Mouse (Mus musculus) bone marrow, adult 2 months (tissue): ENCODE measurements around the gene Cts3. TPM values are rescaled to one million over a fixed set of nuclear protein-coding genes. Genes with fewer than 3 reads are reported as not detected.
"Not testable (repeated sequence)": the region's sequence is repeated elsewhere in the genome, so short reads cannot be mapped to it uniquely, and the experiment has no call there.

Experiments
- H3K27ac ChIP-seq: fragments of 200-500 bp; 2 replicates; pipeline ENCODE4 v1.5.1; 2012; ENCODE audit warnings: low read depth, mild to moderate bottlenecking, control low read depth, inconsistent platforms, low read length; ENCODE audit not compliant: control insufficient read depth, poor library complexity, insufficient read depth
- H3K4me1 ChIP-seq: fragments of 200-500 bp; 2 replicates; pipeline ENCODE4 v1.6.1; 2011; ENCODE audit warnings: low read length; ENCODE audit not compliant: control insufficient read depth, insufficient read depth
- H3K4me3 ChIP-seq: fragments of 200-500 bp; replicated peaks from 2 replicates; pipeline ENCODE3; 2011; ENCODE audit warnings: mild to moderate bottlenecking, low read depth, low read length, control low read depth; ENCODE audit not compliant: control insufficient read depth
- CTCF ChIP-seq: fragments of 200-500 bp; IDR thresholded peaks from 2 replicates; pipeline ENCODE4 v1.5.1; 2011; ENCODE audit warnings: low read length, control low read depth; ENCODE audit not compliant: control insufficient read depth, insufficient read depth
- POLR2A ChIP-seq: fragments of 200-500 bp; IDR thresholded peaks from 2 replicates; pipeline ENCODE4 v1.6.1; 2011; ENCODE audit warnings: low read depth, mild to moderate bottlenecking, control low read depth, low read length, borderline replicate concordance; ENCODE audit not compliant: control insufficient read depth
- WGBS: fragments of 180-500 bp; shearing (Covaris S2); methylation state at CpG from one replicate; pipeline ENCODE4 v1.1.7; 2018; 5-methylcytosine and 5-hydroxymethylcytosine counted together
- polyA plus RNA-seq: library from polyadenylated mRNA; stranded (reverse); fragments of >200 nt; gene quantifications from 2 replicates; pipeline ENCODE4 v1.2.4, GENCODE M21; 2011; ENCODE audit warnings: low replicate concordance; ENCODE audit not compliant: missing spikeins, insufficient read depth, insufficient read length

Cts3 gene
- polyA plus RNA-seq, result not detected in 2 replicates

DNA sequence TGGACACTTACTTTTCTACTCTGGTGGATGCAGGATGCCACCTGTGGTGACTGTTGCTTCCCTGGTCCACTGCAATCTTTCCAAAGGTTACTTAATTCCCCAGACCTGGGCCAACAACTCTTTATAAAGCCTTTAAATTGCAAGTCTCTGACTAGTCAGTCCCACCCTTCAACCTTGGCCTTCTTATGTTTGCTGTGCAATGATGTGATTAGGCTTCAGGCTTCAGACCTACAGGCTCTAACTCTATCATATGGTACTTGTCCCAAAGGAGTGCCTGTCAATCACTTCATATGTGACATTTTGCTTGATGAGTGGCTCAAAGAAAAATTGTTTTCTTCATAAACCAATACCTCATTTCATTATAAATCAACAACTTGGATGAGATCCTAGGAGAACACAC, at the start of gene Cts3:
Cts3 (minus strand) TSS at position 101 of the 400 bp plus-strand sequence.
- no peak within 1 kb of the TSS for H3K4me3 ChIP-seq
- H3K27ac ChIP-seq, result no peak within 1 kb of the TSS
- no peaks in the 10 kb centered on the region for H3K4me1 ChIP-seq
- TF ChIP-seq CTCF (no peak), POLR2A (no peak)

- not testable (repeated sequence) for H3K27ac ChIP-seq, H3K4me3 ChIP-seq, H3K4me1 ChIP-seq
- 36% methylated on average over 1 of the region's 1 CpGs for WGBS
These were observed 1.9 kb downstream of the Cts3 start, which contains the start of gene Gm49352 for GRCm38 (mm10) chr13:61568074-61568473. Gene Gm49352, minus strand, starts transcription at chr13:61568174.

GRCm38 (mm10) chr13:61541631-61542030, 28.3 kb downstream of the Cts3 start, which contains the start of gene Ctsm:
Gene Ctsm, minus strand, starts transcription at chr13:61541839.
- Histone ChIP-seq H3K4me3 (no peak within 1 kb of the TSS), H3K27ac (no peak within 1 kb of the TSS), H3K4me1 (no peaks in the 10 kb centered on the region)
- WGBS, result 61% methylated on average over 4 of the region's 4 CpGs
- TF ChIP-seq CTCF, result no peak
- no peak for TF ChIP-seq POLR2A

Other genes starting within 250 kb of the Cts3 start
- not detected in 2 replicates for gene Cts7, start 211.9 kb downstream of the Cts3 start, polyA plus RNA-seq
- not detected in 2 replicates for gene Ctsm, start 28.3 kb downstream of the Cts3 start, polyA plus RNA-seq
- not detected in 2 replicates for gene Gm49352, start 2.0 kb downstream of the Cts3 start, polyA plus RNA-seq